Mouse (Mus musculus) neural tube, embryonic 14.5 days (tissue): ENCODE data around the gene Acss1. TPM values are rescaled to one million over a fixed set of nuclear protein-coding genes. Genes with fewer than 3 reads are reported as not detected.

Source experiments
- ATAC-seq: fragments of 200-750 bp; cut with Nextera tagmentation; 2 replicates; pipeline ENCODE4 v1.8.0; 2017; ENCODE audit warnings: low read depth, mild to moderate bottlenecking, moderate TSS enrichment, moderate library complexity
- H3K27ac ChIP-seq: fragments of 300-500 bp; sonication (generic); 2 replicates; pipeline ENCODE4 v1.5.1; 2014; ENCODE audit warnings: low read depth, mild to moderate bottlenecking, control low read depth, low read length, moderate library complexity, mixed read lengths
- H3K27me3 ChIP-seq: fragments of 300-500 bp; sonication (generic); 2 replicates; pipeline ENCODE4 v1.6.1; 2014; ENCODE audit warnings: low read length; ENCODE audit not compliant: control insufficient read depth, insufficient read depth
- H3K36me3 ChIP-seq: fragments of 300-500 bp; sonication (generic); 2 replicates; pipeline ENCODE4 v1.6.1; 2014; ENCODE audit warnings: low read length, mixed read lengths; ENCODE audit not compliant: control insufficient read depth, insufficient read depth
- H3K4me1 ChIP-seq: fragments of 300-500 bp; sonication (generic); 2 replicates; pipeline ENCODE4 v1.6.1; 2014; ENCODE audit warnings: low read length; ENCODE audit not compliant: control insufficient read depth, insufficient read depth
- H3K4me2 ChIP-seq: fragments of 300-500 bp; sonication (generic); 2 replicates; pipeline ENCODE4 v1.6.1; 2014; ENCODE audit warnings: mild to moderate bottlenecking, low read depth, low read length, control low read depth
- H3K4me3 ChIP-seq: fragments of 300-500 bp; sonication (generic); 2 replicates; pipeline ENCODE4 v1.5.1; 2014; ENCODE audit warnings: low read depth, low read length, control low read depth, mixed read lengths
- H3K9ac ChIP-seq: fragments of 300-500 bp; sonication (generic); replicated peaks from 2 replicates; pipeline ENCODE4 v1.6.1; 2014; ENCODE audit warnings: low read depth, mild to moderate bottlenecking, control low read depth, low read length, mixed read lengths
- H3K9me3 ChIP-seq: fragments of 300-500 bp; sonication (generic); 2 replicates; pipeline ENCODE4 v1.6.1; 2016; ENCODE audit warnings: low read length; ENCODE audit not compliant: control insufficient read depth
- WGBS: fragments of 180-500 bp; shearing (Covaris S2); extraction: QIAGEN DNeasy Blood & Tissue Kit; methylation state at CpG from one replicate; pipeline ENCODE4 v1.1.7; 2014; 5-methylcytosine and 5-hydroxymethylcytosine counted together
- polyA plus RNA-seq: library from polyadenylated mRNA; unstranded; fragments of >200 nt; fragmentation: Nextera tagmentation; extraction: Ambion mirVana; gene quantifications from 2 replicates; pipeline ENCODE4 v1.2.1, GENCODE M21; 2014

The Acss1 gene
- polyA plus RNA-seq, 1 experiment from 2014 or later = 13.0 TPM

DNA sequence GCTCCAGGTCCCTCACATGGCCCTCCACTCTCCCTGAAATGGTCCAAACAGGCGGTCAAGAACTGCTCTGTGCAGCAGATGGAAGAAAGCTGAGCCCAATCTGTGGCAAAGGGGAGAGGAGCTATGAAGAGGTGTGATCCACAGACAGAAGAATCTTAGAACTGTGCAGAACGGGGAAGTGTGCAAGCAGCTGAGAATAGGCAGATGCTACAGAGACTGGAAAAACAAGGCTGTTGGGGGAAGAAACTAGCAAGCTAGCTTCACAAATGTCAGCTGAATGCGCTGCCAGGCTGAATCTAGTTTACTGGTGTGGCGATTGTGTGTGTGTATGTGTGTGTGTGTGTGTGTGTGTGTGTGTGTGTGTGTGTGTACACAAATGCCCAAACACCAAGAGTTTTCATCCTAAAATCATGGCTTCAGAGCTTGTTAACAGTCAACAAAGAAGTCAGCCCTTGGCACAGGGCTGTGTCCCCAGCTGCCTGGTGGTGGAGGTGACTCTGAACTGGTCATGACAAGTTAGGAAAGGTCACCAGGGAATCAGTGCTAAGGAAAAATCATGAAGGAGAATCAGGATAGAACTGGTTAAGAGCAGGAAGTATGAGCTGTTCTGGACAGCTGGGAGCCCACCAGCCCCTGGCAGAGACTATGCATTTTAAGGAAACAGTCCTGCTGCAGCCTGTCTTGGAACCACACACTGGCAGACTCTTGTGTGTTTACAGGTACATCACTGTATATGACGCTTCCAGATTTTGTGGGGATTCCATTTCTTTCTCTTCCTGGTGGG is 7.4 kb downstream of the Acss1 start:
- H3K9me3 ChIP-seq = no peaks in the 10 kb centered on the region
- H3K4me2 ChIP-seq = no peak overlapping the region
- H3K27me3 ChIP-seq = no peaks in the 10 kb centered on the region
- H3K36me3 ChIP-seq = no peaks in the 10 kb centered on the region
- no peak overlapping the region for H3K9ac ChIP-seq
- WGBS = 90% methylated on average over 5 of the region's 5 CpGs
- no peak overlapping the region for H3K4me3 ChIP-seq
- H3K27ac ChIP-seq = no peak overlapping the region
- no peak for ATAC-seq
- no peaks in the 10 kb centered on the region for H3K4me1 ChIP-seq

DNA sequence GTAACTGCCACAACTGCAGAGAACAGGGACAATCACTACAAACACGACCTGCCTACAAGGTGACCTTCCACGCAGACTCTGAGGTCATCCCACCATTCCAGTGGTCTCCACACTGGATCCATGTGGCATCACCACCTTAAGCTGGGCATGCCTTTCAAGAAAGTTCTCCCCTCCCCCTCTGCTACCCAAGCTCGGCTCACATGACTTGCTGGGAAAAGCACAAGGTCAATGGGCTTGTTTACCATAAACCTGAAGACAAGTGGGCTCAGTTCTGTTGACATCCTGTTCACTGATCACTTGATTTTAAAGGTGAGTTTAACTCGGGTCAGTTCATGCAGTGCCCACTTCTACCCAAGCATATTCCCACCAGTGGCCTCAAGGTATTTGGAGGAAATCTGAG is 8.3 kb downstream of the Acss1 start:
- ATAC-seq = no peak
- 73% methylated on average over 4 of the region's 4 CpGs for WGBS

DNA sequence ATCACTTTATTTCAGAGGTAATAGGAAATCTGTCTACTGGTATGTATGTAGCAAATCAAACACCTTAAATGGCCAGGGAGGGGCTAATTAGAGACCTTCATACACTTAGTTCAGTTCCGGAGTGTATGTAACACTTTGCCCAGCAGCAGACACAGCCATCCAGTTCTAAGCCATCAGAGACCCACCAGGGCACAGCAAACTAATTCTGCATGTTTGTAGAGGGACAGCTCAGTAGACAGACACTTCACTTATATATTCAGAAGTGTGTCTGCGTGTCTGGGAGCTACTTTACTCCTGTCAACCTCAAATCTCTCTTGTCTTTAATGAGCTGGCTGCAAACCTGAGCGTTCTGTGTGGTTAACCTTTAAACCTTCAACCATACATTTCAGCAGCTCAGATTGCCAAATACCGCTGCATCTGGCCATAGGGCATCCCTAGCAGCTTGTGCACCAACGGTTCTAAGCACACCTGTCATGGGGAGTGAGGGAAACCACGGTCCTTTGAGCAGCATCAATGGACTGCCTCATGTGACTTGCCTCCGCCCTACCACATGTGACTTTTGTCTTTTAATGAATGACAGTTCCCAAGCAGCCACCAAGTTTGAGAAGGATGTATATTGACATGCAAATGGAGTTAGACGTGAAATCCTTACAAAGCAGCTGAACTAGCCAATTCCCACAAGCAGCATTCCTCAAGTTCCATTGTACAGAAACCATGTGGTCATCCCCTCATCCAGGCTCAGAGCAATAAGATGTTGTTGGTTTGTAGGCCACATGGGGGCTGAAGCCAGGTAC is 11.1 kb downstream of the Acss1 start:
- Histone ChIP-seq H3K36me3 (no peaks in the 10 kb centered on the region), H3K27ac (no peak overlapping the region), H3K4me2 (no peak overlapping the region), H3K9ac (no peak overlapping the region), H3K4me1 (no peaks in the 10 kb centered on the region), H3K27me3 (no peaks in the 10 kb centered on the region), H3K4me3 (no peak overlapping the region), H3K9me3 (no peaks in the 10 kb centered on the region)
- peak; percentile 85 for ATAC-seq
- 27% methylated on average over 8 of the region's 8 CpGs for WGBS

More for the DNA sequence above, 8.3 kb downstream of the Acss1 start:
- Histone ChIP-seq H3K36me3 (no peaks in the 10 kb centered on the region), H3K9me3 (no peaks in the 10 kb centered on the region), H3K4me2 (no peak overlapping the region), H3K4me1 (no peaks in the 10 kb centered on the region), H3K9ac (no peak overlapping the region), H3K27ac (no peak overlapping the region), H3K27me3 (no peaks in the 10 kb centered on the region), H3K4me3 (no peak overlapping the region)

DNA sequence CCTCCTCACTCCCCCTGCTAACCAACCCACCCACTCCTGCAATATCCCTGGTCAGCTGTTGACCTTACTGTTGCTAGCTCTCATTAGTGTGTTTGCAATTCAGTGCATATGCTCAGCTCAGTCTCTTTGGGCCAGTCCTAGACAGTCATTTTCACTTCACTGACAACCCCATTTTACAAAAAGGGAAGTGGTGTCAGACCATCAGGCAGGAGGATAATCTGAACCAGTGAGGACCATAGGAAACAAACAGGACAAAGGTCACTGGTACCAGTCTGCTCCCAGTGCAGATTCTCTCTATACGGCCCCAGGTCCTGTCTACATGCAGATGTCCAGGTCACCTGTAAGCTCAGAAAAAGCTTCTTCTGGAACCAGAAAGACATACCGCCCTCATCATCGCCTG is 12.2 kb downstream of the Acss1 start:
- no peaks in the 10 kb centered on the region for H3K36me3 ChIP-seq
- ATAC-seq = no peak
- no peaks in the 10 kb centered on the region for H3K4me1 ChIP-seq
- H3K27me3 ChIP-seq = no peaks in the 10 kb centered on the region
- H3K9ac ChIP-seq = no peak overlapping the region
- no peak overlapping the region for H3K4me2 ChIP-seq
- H3K4me3 ChIP-seq = no peak overlapping the region
- WGBS = 91% methylated on average over 3 of the region's 3 CpGs
- H3K9me3 ChIP-seq = no peaks in the 10 kb centered on the region
- H3K27ac ChIP-seq = no peak overlapping the region

DNA sequence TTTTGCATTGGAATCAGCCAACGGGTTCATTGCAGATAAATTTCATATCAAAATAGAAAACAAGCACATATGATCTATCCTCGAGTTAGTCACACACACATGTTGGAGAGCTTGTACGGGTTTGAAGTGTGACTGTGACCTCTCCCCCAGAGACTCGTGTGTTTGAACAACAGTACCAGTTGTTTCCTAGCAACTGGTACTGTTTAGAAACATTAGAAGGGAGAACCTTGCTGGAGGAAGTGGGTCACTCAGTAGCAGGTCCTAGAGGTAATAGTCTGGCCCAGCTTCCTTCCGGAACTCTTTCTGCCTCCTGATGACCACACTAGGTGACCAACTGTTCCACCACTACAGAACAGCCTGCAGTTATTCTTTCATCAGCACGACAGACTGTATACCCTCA is 13.0 kb downstream of the Acss1 start:
- H3K27me3 ChIP-seq = no peaks in the 10 kb centered on the region

DNA sequence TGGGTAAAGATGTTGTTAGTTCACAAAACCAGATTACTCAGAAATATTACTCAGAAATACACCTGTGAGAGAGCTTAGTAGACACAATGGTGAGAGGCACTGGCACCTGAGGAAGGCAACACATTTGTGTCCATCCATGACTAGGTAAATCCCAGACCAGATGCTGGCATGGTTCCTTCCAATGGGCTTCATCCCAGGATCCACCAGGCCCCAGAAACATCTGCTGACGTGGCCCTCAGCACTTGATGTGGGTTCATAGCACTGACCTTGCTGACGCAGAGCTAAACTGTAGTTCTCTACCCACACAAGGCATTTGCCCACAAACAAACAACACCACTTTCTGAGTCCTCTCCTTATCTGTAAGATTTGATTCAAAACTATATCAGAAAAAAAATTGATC is 13.5 kb downstream of the Acss1 start:
- no peaks in the 10 kb centered on the region for H3K36me3 ChIP-seq
- no peaks in the 10 kb centered on the region for H3K9me3 ChIP-seq
- no peak overlapping the region for H3K4me2 ChIP-seq
- no peaks in the 10 kb centered on the region for H3K27me3 ChIP-seq
- H3K27ac ChIP-seq = no peak overlapping the region
- WGBS = 88% methylated on average over 2 of the region's 2 CpGs
- H3K4me1 ChIP-seq = peaks cover 3% of the 10 kb centered on the region; the same call in 1 of the 2 replicates
- no peak overlapping the region for H3K4me3 ChIP-seq
- ATAC-seq = no peak
- no peak overlapping the region for H3K9ac ChIP-seq

More for the DNA sequence above, 13.0 kb downstream of the Acss1 start:
- 87% methylated on average over 6 of the region's 6 CpGs for WGBS
- no peak overlapping the region for H3K4me2 ChIP-seq
- no peaks in the 10 kb centered on the region for H3K9me3 ChIP-seq
- ATAC-seq = no peak
- peaks cover 2% of the 10 kb centered on the region; the same call in 1 of the 2 replicates for H3K4me1 ChIP-seq
- H3K9ac ChIP-seq = no peak overlapping the region
- H3K4me3 ChIP-seq = no peak overlapping the region
- H3K27ac ChIP-seq = no peak overlapping the region
- no peaks in the 10 kb centered on the region for H3K36me3 ChIP-seq

DNA sequence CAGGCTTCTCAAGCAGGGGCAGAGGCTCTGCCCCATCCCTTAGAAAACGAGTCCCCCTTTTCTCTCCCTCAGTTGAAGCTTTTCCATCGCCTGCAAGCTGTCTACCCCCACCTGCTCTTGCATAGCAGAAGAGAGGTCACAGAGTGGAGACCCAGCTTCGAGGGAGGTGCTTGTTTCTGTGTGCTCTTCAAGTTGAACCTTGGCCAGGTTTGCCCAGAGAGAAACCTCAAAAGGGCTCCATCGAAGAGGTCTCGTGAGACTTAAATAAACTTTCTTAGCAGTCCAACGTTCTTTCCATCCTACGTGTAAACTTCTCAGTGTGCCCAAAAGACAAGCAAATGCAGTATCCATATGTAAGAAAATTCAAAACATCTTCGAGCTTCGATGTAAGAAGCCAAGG is 16.9 kb downstream of the Acss1 start:
- Histone ChIP-seq H3K4me3 (no peak overlapping the region), H3K9me3 (no peaks in the 10 kb centered on the region), H3K4me2 (no peak overlapping the region), H3K27ac (no peak overlapping the region), H3K36me3 (no peaks in the 10 kb centered on the region), H3K4me1 (peaks cover 8% of the 10 kb centered on the region; the same call in 1 of the 2 replicates), H3K9ac (no peak overlapping the region), H3K27me3 (no peaks in the 10 kb centered on the region)
- no peak for ATAC-seq
- 68% methylated on average over 9 of the region's 9 CpGs for WGBS

DNA sequence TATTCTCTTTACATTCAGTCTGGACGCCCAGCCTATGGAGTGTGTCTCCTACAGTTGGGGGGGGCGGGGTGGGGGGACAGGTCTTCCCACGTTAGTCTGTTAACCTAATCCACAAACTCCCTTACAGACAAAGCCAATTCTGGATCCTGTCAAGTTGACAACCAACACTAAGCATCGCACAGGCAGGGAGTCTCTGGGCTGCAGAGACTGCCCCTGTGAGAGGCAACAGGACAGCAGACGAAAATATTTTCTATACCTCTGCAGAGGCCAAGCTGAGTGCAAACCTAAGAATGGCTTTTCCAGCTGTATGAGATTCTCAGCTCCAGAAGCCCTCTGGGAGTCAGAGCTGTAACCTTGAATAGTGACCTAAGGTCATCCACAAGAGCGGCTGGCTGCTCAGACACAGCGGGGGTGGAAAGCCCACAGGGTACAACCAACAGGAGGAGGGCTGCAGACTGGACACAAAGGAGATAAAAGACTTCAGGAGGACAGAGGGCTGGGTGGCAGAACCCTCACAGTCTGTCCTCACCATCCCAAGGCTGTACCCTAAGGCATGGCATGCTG is 17.7 kb downstream of the Acss1 start:
- no peak overlapping the region for H3K4me2 ChIP-seq
- no peak overlapping the region for H3K4me3 ChIP-seq
- H3K36me3 ChIP-seq = no peaks in the 10 kb centered on the region
- ATAC-seq = no peak; the same call in 1 of the 2 replicates
- H3K9me3 ChIP-seq = no peaks in the 10 kb centered on the region
- no peaks in the 10 kb centered on the region for H3K27me3 ChIP-seq
- 10% methylated on average over 7 of the region's 7 CpGs for WGBS
- no peak overlapping the region for H3K27ac ChIP-seq
- H3K4me1 ChIP-seq = peaks cover 8% of the 10 kb centered on the region; the same call in 1 of the 2 replicates
- no peak overlapping the region for H3K9ac ChIP-seq
